Mouse (Mus musculus) embryonic facial prominence, embryonic 14.5 days (tissue): ENCODE measurements at regions not wholly inside any gene's neighbourhood (a gene's known extent, or its start where the extent isn't known, plus 50 kb on each side); places are given as distances from the start of the nearest gene placed in this dataset.

ENCODE experiments used
- ATAC-seq: fragments of 200-750 bp; cut with Nextera tagmentation; 2 replicates; pipeline ENCODE4 v1.8.0; 2017; ENCODE audit warnings: low read depth, moderate number of reproducible peaks, moderate TSS enrichment
- DNase-seq: peaks from one replicate; pipeline ENCODE4 v3.0.0-alpha.2; 2015; ENCODE audit warnings: low spot score
- H3K27ac ChIP-seq: fragments of 300-500 bp; sonication (generic); replicated peaks from 2 replicates; pipeline ENCODE4 v1.5.1; 2014; ENCODE audit warnings: low read depth, mild to moderate bottlenecking, low read length, moderate library complexity
- H3K27me3 ChIP-seq: fragments of 300-500 bp; sonication (generic); replicated peaks from 2 replicates; pipeline ENCODE4 v1.6.1; 2014; ENCODE audit warnings: low read length; ENCODE audit not compliant: control insufficient read depth, insufficient read depth
- H3K36me3 ChIP-seq: fragments of 300-500 bp; sonication (generic); 2 replicates; pipeline ENCODE4 v1.6.1; 2014; ENCODE audit warnings: low read length, mixed read lengths; ENCODE audit not compliant: control insufficient read depth, insufficient read depth
- H3K4me1 ChIP-seq: fragments of 300-500 bp; sonication (generic); 2 replicates; pipeline ENCODE4 v1.6.1; 2014; ENCODE audit warnings: antibody characterized with exemption, low read length; ENCODE audit not compliant: control insufficient read depth, insufficient read depth
- H3K4me2 ChIP-seq: fragments of 300-500 bp; sonication (generic); 2 replicates; pipeline ENCODE4 v1.6.1; 2014; ENCODE audit warnings: low read depth, mild to moderate bottlenecking, low read length, moderate library complexity, mixed read lengths
- H3K4me3 ChIP-seq: fragments of 300-500 bp; sonication (generic); 2 replicates; pipeline ENCODE4 v1.5.1; 2014; ENCODE audit warnings: low read depth, mild to moderate bottlenecking, low read length
- H3K9ac ChIP-seq: fragments of 300-500 bp; sonication (generic); 2 replicates; pipeline ENCODE4 v1.6.1; 2014; ENCODE audit warnings: low read depth, mild to moderate bottlenecking, low read length, moderate library complexity, mixed read lengths
- H3K9me3 ChIP-seq: fragments of 300-500 bp; sonication (generic); 2 replicates; pipeline ENCODE4 v1.6.1; 2016; ENCODE audit warnings: low read length; ENCODE audit not compliant: control insufficient read depth
- WGBS: fragments of 180-500 bp; shearing (Covaris S2); extraction: QIAGEN DNeasy Blood & Tissue Kit; methylation state at CpG from one replicate; pipeline ENCODE4 v1.1.7; 2014; 5-methylcytosine and 5-hydroxymethylcytosine counted together

DNA sequence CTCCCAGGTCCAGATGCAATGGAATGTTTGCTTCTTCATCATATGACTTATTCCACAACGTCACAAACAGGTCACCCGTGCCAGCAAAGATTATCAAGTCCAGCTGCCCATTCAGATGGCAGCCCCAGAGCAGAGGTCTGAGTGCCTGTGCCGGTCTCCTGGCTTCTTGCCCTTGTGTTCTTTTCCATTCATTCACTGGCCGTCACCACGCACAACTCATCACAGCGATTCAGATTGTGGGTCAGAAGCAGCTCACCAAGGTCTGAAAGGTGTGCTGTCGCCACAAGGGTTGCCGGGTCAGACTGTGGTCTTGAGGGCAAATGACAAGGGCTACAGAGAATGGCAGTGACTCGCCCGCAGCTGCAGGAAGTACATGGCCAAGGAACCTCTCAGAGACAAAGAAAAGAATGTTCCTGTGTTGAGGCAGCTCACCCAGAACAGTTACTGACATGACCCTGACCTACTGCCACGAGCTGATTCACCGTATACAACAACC is 141.3 kb upstream of the Klf14 start:
- no peak overlapping the region for H3K9ac ChIP-seq
- WGBS: 71% methylated on average over 12 of the region's 12 CpGs

DNA sequence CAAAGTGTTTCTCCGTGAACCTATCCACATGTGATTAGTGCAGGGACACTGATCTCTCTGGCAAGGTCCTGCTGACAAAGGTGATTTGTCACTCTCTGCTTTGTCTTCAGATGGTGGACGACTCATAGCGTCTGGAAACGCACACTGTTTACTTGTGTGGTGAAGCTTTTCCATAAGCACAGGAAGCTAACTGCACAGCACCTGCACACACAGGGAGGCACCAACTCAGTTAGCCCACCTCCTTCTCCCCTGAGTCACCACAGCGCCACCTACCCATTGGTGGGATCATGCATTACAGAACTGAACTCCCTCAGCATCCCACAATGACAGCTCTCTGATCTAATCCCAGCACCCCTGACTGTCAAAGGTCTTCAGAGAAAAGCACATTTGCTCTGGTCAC is 141.9 kb upstream of the Klf14 start:
- WGBS: 57% methylated on average over 5 of the region's 5 CpGs
- Histone ChIP-seq H3K27ac (no peak overlapping the region), H3K4me3 (no peak overlapping the region), H3K9ac (no peak overlapping the region), H3K27me3 (no peaks in the 10 kb centered on the region), H3K9me3 (no peaks in the 10 kb centered on the region), H3K4me1 (0 out of 2 replicates have a peak, but pooled peaks cover 6% of the 10 kb centered on the region), H3K4me2 (no peak overlapping the region), H3K36me3 (no peaks in the 10 kb centered on the region)
- ATAC-seq (no peak), DNase-seq (no peak)

More for the DNA sequence above, 141.3 kb upstream of the Klf14 start:
- ATAC-seq (no peak), DNase-seq (no peak)
- H3K36me3 ChIP-seq: no peaks in the 10 kb centered on the region
- H3K4me1 ChIP-seq: 0 out of 2 replicates have a peak, but pooled peaks cover 6% of the 10 kb centered on the region
- H3K27me3 ChIP-seq: no peaks in the 10 kb centered on the region
- no peak overlapping the region for H3K27ac ChIP-seq
- no peak overlapping the region for H3K4me2 ChIP-seq
- no peak overlapping the region for H3K4me3 ChIP-seq
- H3K9me3 ChIP-seq: no peaks in the 10 kb centered on the region

DNA sequence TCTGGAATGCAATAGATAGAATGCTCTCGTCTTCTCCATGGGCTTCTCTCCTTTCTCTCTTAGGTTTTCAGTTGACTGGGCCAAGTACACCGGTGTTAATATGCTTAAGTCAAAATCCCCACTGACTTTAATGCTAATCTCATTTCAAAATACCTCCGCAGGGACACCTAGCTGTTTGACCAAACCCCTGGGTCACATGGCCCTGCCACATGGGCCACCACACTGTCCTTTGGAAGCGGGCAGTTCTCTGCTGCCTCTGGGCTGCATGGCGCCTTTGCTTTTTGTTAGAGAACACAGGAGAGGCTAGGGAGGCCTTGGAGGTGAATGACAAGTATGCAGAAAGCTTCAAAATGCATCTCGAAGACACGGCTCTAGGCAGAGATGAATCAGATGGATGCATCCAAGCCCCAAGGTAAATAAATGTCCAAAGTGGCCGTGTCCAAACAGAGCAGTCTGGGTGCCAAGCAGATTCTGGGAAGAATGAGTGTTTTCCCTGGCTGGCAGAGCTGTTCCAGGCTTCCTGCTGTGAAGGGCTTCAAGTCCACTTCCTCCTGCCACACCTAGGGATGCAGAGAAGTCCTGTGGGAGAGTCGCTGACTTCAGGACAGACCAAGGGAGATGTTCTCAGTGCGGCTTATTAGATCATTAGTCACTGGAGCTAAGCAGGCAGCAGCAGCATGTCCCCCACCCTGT is 147.4 kb upstream of the Klf14 start:
- peaks cover 9% of the 10 kb centered on the region for H3K9me3 ChIP-seq

DNA sequence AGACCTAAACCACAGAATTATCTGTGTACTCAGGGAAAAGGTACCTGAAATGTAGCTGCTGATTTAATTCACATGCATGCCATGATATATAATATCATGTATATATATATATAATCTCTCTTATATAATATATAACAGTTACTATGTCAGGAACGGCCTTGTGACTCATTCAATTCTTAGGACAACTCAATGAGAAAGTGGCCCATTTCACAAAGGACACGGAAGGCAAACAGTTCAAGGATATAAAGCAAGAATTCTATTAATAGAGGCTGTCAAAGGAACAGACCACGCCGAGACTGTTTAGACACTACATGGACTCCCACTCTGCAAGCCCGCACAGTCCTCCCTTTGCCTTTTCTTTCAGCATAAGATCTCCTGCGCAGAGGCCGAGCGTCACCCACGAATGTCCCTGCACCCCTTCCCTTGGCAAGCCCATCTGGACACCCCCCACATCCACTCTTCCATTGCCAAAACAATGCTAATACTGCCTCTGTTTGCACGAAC is 148.0 kb upstream of the Klf14 start:
- DNase-seq (no peak), ATAC-seq (no peak)
- H3K9ac ChIP-seq: no peak overlapping the region
- peaks cover 9% of the 10 kb centered on the region for H3K9me3 ChIP-seq
- no peaks in the 10 kb centered on the region for H3K36me3 ChIP-seq
- no peaks in the 10 kb centered on the region for H3K4me1 ChIP-seq
- H3K4me3 ChIP-seq: no peak overlapping the region
- WGBS: 90% methylated on average over 10 of the region's 10 CpGs
- no peak overlapping the region for H3K4me2 ChIP-seq
- no peak overlapping the region for H3K27ac ChIP-seq
- H3K27me3 ChIP-seq: no peaks in the 10 kb centered on the region

More for the DNA sequence above, 147.4 kb upstream of the Klf14 start:
- Histone ChIP-seq H3K4me2 (no peak overlapping the region), H3K4me1 (no peaks in the 10 kb centered on the region), H3K4me3 (no peak overlapping the region), H3K27me3 (no peaks in the 10 kb centered on the region), H3K36me3 (no peaks in the 10 kb centered on the region), H3K27ac (no peak overlapping the region), H3K9ac (no peak overlapping the region)
- WGBS: 74% methylated on average over 10 of the region's 10 CpGs
- no peak for ATAC-seq
- no peak for DNase-seq

DNA sequence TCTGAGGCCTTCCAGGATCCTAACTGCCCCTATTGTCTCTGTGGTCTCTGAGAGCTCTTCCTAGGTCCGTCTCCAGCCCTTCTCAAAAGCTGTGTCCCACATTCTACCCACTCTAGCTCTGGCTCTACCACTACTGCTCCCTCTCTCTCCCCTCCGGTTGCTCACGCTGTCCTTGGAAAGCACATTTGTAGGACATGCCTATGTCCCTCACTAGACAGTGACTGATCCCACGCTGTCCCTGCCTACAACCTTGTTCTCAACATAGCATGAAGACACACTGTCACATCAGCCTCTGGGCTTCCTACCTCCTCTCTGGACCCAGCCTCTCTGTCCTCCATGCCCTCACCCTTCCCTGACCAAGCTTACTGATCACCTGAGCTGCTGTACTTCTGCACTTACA is 148.5 kb upstream of the Klf14 start:
- Histone ChIP-seq H3K9ac (no peak overlapping the region), H3K4me3 (no peak overlapping the region), H3K27me3 (no peaks in the 10 kb centered on the region), H3K4me1 (no peaks in the 10 kb centered on the region), H3K36me3 (no peaks in the 10 kb centered on the region), H3K9me3 (peaks cover 9% of the 10 kb centered on the region), H3K27ac (no peak overlapping the region), H3K4me2 (no peak overlapping the region)
- WGBS: 90% methylated on average over 4 of the region's 4 CpGs
- ATAC-seq: no peak
- DNase-seq: no peak

DNA sequence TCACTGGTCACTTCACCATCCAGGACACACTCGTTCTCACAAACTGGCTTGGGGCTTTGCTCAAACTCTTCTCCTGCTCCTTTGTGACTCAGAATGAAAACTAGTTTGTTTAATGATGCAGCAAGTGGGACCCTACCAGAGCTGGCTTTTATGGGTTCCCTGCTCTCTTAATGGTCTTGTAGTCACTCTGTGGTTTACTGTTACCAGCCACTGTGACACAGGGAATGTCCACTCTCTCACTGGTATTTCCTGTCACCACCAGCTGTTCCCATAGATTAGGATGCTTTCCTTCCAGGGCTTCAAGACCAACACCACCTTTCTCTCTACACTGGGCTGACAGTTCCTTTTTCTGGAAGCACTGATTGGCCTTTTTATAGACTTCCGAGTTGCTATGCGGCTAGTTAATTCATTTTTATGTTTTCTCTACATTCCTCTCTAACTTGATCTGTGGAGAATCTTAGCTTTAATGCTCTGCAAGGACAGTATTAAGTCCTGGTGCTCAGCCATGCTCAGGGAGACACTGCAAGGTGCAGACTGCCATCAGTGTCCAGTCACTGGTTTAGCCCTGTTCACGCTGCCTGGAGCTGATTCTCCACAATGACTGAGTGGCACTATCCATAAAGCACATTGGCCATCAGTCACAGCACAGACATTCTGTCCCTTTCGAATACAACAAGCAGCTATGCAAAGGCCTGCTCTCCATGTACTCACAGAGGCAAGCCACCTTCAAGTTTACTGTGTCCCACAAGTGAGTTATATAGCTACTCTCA is 149.2 kb upstream of the Klf14 start:
- peaks cover 9% of the 10 kb centered on the region for H3K9me3 ChIP-seq
- WGBS: 86% methylated on average over 5 of the region's 5 CpGs
- H3K36me3 ChIP-seq: no peaks in the 10 kb centered on the region
- no peak overlapping the region for H3K27ac ChIP-seq
- no peaks in the 10 kb centered on the region for H3K4me1 ChIP-seq
- H3K4me2 ChIP-seq: no peak overlapping the region
- H3K9ac ChIP-seq: no peak overlapping the region
- no peak overlapping the region for H3K4me3 ChIP-seq
- no peaks in the 10 kb centered on the region for H3K27me3 ChIP-seq
- DNase-seq (no peak), ATAC-seq (no peak)

DNA sequence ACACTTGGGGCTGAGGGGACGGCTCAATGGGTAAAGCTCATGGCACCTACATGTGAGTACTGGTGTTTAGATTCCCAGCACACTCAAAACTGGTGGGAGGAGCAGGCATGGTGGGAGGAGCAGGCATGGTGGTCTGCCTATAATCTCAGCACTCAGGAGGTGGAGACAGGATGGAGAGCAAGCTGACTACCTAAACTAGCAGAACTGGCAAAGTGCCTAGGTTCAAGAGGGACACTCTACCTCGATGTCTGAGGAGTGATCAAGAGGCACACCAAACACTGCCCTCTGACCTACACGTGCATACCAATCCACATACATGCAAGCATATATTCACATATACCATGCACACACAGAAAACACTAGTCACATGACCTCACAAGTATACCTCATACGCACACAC is 150.7 kb upstream of the Klf14 start:
- ATAC-seq (no peak), DNase-seq (no peak)
- Histone ChIP-seq H3K4me1 (no peaks in the 10 kb centered on the region), H3K4me3 (no peak overlapping the region), H3K27me3 (no peaks in the 10 kb centered on the region), H3K4me2 (no peak overlapping the region), H3K36me3 (no peaks in the 10 kb centered on the region), H3K9ac (no peak overlapping the region), H3K9me3 (peaks cover 9% of the 10 kb centered on the region), H3K27ac (no peak overlapping the region)
- WGBS: 88% methylated on average over 4 of the region's 4 CpGs

DNA sequence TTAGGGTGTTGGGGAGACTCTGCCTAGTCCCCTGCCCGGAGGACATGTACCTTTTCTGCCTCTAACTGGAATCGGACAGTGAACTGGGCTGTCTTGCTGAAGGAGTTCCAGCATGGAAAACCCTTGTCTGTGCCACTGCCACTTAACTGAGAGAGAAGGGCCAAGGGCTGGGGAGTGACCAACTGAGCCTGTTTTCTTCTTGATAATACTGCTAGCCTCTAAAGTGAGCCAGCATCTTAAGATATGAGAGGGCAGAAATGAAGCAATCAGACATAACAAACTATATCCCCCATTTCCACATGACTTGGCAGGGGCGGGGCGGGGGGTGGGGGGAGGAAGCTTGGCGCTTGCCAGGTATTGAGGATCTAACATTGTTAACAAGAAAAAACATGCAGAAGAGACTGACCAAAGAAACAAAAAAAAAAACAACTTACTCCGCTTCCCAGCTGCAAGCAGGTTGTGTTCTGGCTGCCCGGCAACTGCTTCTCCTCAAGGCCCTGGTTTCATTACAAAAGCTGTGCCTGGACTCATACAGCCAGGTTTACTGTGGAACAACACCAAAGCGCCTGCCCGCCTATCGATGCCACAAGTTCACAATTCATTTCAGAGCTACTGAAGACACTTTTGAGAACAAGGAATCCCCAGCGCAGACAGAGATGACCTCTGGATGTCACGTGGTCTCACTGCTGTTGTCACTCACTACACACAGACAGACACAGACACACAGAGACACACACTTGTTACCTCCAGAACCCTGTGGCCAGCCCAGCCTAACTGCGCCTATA is 153.6 kb upstream of the Klf14 start:
- ATAC-seq (no peak), DNase-seq (no peak)
- H3K27me3 ChIP-seq: no peaks in the 10 kb centered on the region
- no peak overlapping the region for H3K9ac ChIP-seq
- H3K4me3 ChIP-seq: no peak overlapping the region
- H3K9me3 ChIP-seq: peaks cover 9% of the 10 kb centered on the region
- H3K4me1 ChIP-seq: peaks cover 8% of the 10 kb centered on the region; the same call in 1 of the 2 replicates
- H3K36me3 ChIP-seq: no peaks in the 10 kb centered on the region
- H3K27ac ChIP-seq: no peak overlapping the region
- H3K4me2 ChIP-seq: no peak overlapping the region
- WGBS: 87% methylated on average over 13 of the region's 13 CpGs
